Mouse (Mus musculus): ENCODE results near the gene Psmb8. TPM values are rescaled to one million over a fixed set of nuclear protein-coding genes. Genes with fewer than 3 reads are reported as not detected.

The Psmb8 gene
- total and polyA plus RNA-seq, 2 experiments: 80.3 to 101 TPM

- WGBS: 86% methylated on average over 12 of the region's 12 CpGs
- TF ChIP-seq POLR2A (IDR thresholded peaks at IDR 0.05; ENCODE audit: extremely low read depth, insufficient read depth, low read length) (no peak), CTCF (IDR thresholded peaks at IDR 0.05; ENCODE audit: low read depth, low read length) (no peak)
- Histone ChIP-seq H3K4me3 (ENCODE audit: insufficient read depth, low read depth, low read length) (no peak overlapping the region), H3K9ac (ENCODE audit: low read depth, low read length) (no peak overlapping the region), H3K79me2 (ENCODE audit: control insufficient read depth, insufficient read depth, low read length) (no peaks in the 10 kb centered on the region), H3K27me3 (ENCODE audit: control insufficient read depth, insufficient read depth, low read length) (no peaks in the 10 kb centered on the region), H3K36me3 (ENCODE audit: control insufficient read depth, insufficient read depth, low read length) (peaks cover 2% of the 10 kb centered on the region; the same call in 1 of the 2 replicates), H3K4me1 (ENCODE audit: control insufficient read depth, insufficient read depth, low read length) (peaks cover 5% of the 10 kb centered on the region), H3K27ac (replicated peaks; ENCODE audit: insufficient read depth, low read depth, low read length) (no peak overlapping the region)
- no peak for DNase-seq (ENCODE audit: extremely low read depth, low read depth, low spot score)
Observed at GRCm38 (mm10) chr17:34196491-34196890, 1.0 kb upstream of the Psmb8 start.

- Histone ChIP-seq H3K9ac (ENCODE audit: low read depth, low read length) (peak overlapping the region; percentile 60), H3K27me3 (ENCODE audit: control insufficient read depth, insufficient read depth, low read length) (no peaks in the 10 kb centered on the region), H3K79me2 (ENCODE audit: control insufficient read depth, insufficient read depth, low read length) (no peaks in the 10 kb centered on the region), H3K4me1 (ENCODE audit: control insufficient read depth, insufficient read depth, low read length) (peaks cover 2% of the 10 kb centered on the region), H3K27ac (replicated peaks; ENCODE audit: insufficient read depth, low read depth, low read length) (no peak overlapping the region; the same call in 1 of the 2 replicates), H3K4me3 (ENCODE audit: insufficient read depth, low read depth, low read length) (peak overlapping the region; percentile 56), H3K36me3 (ENCODE audit: control insufficient read depth, insufficient read depth, low read length) (peaks cover 2% of the 10 kb centered on the region; the same call in 1 of the 2 replicates)
- 1% methylated on average over 32 of the region's 32 CpGs for WGBS
- TF ChIP-seq POLR2A (IDR thresholded peaks at IDR 0.05; ENCODE audit: extremely low read depth, insufficient read depth, low read length) (no peak), CTCF (IDR thresholded peaks at IDR 0.05; ENCODE audit: low read depth, low read length) (no peak)
- DNase-seq (ENCODE audit: extremely low read depth, low read depth, low spot score): peak; percentile 58
Observed at GRCm38 (mm10) chr17:34197904-34198520, 491 bp downstream of the Psmb8 start.

GRCm38 (mm10) chr17:34198521-34198912, 996 bp downstream of the Psmb8 start:
- no peak overlapping the region; the same call in 1 of the 2 replicates for H3K27ac ChIP-seq (replicated peaks; ENCODE audit: insufficient read depth, low read depth, low read length)
- no peak for DNase-seq (ENCODE audit: extremely low read depth, low read depth, low spot score)
- H3K9ac ChIP-seq (ENCODE audit: low read depth, low read length): peak overlapping the region; percentile 45
- 7% methylated on average over 11 of the region's 11 CpGs for WGBS
- H3K4me1 ChIP-seq (ENCODE audit: control insufficient read depth, insufficient read depth, low read length): peaks cover 2% of the 10 kb centered on the region
- H3K4me3 ChIP-seq (ENCODE audit: insufficient read depth, low read depth, low read length): peak overlapping the region; percentile 56
- H3K79me2 ChIP-seq (ENCODE audit: control insufficient read depth, insufficient read depth, low read length): no peaks in the 10 kb centered on the region
- H3K27me3 ChIP-seq (ENCODE audit: control insufficient read depth, insufficient read depth, low read length): no peaks in the 10 kb centered on the region
- TF ChIP-seq POLR2A (IDR thresholded peaks at IDR 0.05; ENCODE audit: extremely low read depth, insufficient read depth, low read length): no peak
- TF ChIP-seq CTCF (IDR thresholded peaks at IDR 0.05; ENCODE audit: low read depth, low read length): no peak
- H3K36me3 ChIP-seq (ENCODE audit: control insufficient read depth, insufficient read depth, low read length): peaks cover 2% of the 10 kb centered on the region; the same call in 1 of the 2 replicates

GRCm38 (mm10) chr17:34199050-34199619, 1.6 kb downstream of the Psmb8 start:
- H3K36me3 ChIP-seq (ENCODE audit: control insufficient read depth, insufficient read depth, low read length): peaks cover 2% of the 10 kb centered on the region; the same call in 1 of the 2 replicates
- 74% methylated on average over 12 of the region's 12 CpGs for WGBS
- H3K4me3 ChIP-seq (ENCODE audit: insufficient read depth, low read depth, low read length): peak overlapping the region; percentile 4; the same call in 1 of the 2 replicates
- TF ChIP-seq POLR2A (IDR thresholded peaks at IDR 0.05; ENCODE audit: extremely low read depth, insufficient read depth, low read length): no peak
- TF ChIP-seq CTCF (IDR thresholded peaks at IDR 0.05; ENCODE audit: low read depth, low read length): no peak
- DNase-seq (ENCODE audit: extremely low read depth, low read depth, low spot score): no peak
- H3K79me2 ChIP-seq (ENCODE audit: control insufficient read depth, insufficient read depth, low read length): no peaks in the 10 kb centered on the region
- H3K9ac ChIP-seq (ENCODE audit: low read depth, low read length): no peak overlapping the region
- H3K4me1 ChIP-seq (ENCODE audit: control insufficient read depth, insufficient read depth, low read length): peaks cover 2% of the 10 kb centered on the region
- H3K27ac ChIP-seq (replicated peaks; ENCODE audit: insufficient read depth, low read depth, low read length): no peak overlapping the region
- H3K27me3 ChIP-seq (ENCODE audit: control insufficient read depth, insufficient read depth, low read length): no peaks in the 10 kb centered on the region

GRCm38 (mm10) chr17:34200047-34200446, 2.5 kb downstream of the Psmb8 start:
- WGBS: 90% methylated on average over 10 of the region's 10 CpGs
- Histone ChIP-seq H3K79me2 (ENCODE audit: control insufficient read depth, insufficient read depth, low read length) (no peaks in the 10 kb centered on the region), H3K4me3 (ENCODE audit: insufficient read depth, low read depth, low read length) (no peak overlapping the region), H3K27ac (replicated peaks; ENCODE audit: insufficient read depth, low read depth, low read length) (no peak overlapping the region), H3K36me3 (ENCODE audit: control insufficient read depth, insufficient read depth, low read length) (peaks cover 2% of the 10 kb centered on the region; the same call in 1 of the 2 replicates), H3K4me1 (ENCODE audit: control insufficient read depth, insufficient read depth, low read length) (peaks cover 2% of the 10 kb centered on the region; the same call in 1 of the 2 replicates), H3K27me3 (ENCODE audit: control insufficient read depth, insufficient read depth, low read length) (no peaks in the 10 kb centered on the region), H3K9ac (ENCODE audit: low read depth, low read length) (no peak overlapping the region)
- TF ChIP-seq POLR2A (IDR thresholded peaks at IDR 0.05; ENCODE audit: extremely low read depth, insufficient read depth, low read length) (no peak), CTCF (IDR thresholded peaks at IDR 0.05; ENCODE audit: low read depth, low read length) (no peak)
- DNase-seq (ENCODE audit: extremely low read depth, low read depth, low spot score): no peak
